Mouse (Mus musculus) ES-Bruce4 (cell line): Measurements from ENCODE around the gene Peak1.

Source experiments
- CTCF ChIP-seq: IDR thresholded peaks from one replicate; pipeline ENCODE4 v1.8.1; 2011; ENCODE audit warnings: low read depth, low read length
- POLR2A ChIP-seq: IDR thresholded peaks from one replicate; pipeline ENCODE4 v1.8.1; 2011; ENCODE audit warnings: low read length; ENCODE audit not compliant: insufficient read depth

DNA sequence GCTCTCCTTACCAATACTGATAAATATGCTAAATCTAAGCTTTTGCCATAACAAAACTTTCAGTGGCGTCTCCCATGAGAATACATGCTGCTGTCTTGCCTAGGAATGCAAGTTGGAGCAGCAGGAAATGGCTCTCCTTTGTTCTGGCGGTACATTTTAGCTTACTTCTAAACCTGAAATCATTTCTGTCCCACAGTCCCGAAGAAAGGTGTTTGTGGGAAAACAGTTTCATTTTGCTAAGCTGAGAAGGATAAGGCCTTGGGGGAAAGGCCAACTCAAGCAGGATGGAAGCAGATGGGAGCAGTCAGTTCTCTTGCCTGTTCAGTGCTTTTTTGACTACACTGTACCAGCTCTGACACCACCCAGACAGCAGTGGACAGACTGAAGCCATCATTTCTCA is 49.1 kb downstream of the Peak1 start:
- TF ChIP-seq CTCF: no peak
- no peak for TF ChIP-seq POLR2A
